Mouse (Mus musculus) G1E-ER4 (cell line): ENCODE measurements around the gene Adh7. TPM values are rescaled to one million over a fixed set of nuclear protein-coding genes. Genes with fewer than 3 reads are reported as not detected.

ENCODE experiments used
- GATA1 ChIP-seq: IDR thresholded peaks from one replicate; pipeline ENCODE4 v1.8.0; 2012; ENCODE audit warnings: low read length, inconsistent platforms
- polyA plus RNA-seq: library from polyadenylated mRNA; stranded (reverse); fragments of >175 nt; gene quantifications from 2 replicates; pipeline ENCODE4 v1.2.3, GENCODE M21; 2012

Gene Adh7
- polyA plus RNA-seq, 1 experiment = not detected

DNA sequence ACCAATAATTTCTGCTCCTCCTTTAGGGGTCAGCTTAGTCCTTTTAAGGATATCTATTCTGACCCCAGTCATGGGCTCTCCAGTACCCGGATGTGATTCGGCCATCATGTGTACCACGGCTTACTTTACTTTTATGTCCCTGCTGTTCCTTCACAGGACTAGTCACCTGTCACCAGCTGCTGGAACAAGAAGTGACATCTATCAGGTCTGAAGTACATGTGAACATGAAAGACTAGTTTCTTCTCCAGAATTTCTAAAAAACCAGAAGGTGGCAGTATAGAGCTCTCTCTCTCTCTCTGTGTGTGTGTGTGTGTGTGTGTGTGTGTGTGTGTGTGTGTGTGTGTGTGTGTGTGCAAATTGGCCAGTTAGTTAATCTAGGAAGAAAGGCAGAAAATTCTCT lies 22.9 kb downstream of the Adh7 start:
- no peak for TF ChIP-seq GATA1

DNA sequence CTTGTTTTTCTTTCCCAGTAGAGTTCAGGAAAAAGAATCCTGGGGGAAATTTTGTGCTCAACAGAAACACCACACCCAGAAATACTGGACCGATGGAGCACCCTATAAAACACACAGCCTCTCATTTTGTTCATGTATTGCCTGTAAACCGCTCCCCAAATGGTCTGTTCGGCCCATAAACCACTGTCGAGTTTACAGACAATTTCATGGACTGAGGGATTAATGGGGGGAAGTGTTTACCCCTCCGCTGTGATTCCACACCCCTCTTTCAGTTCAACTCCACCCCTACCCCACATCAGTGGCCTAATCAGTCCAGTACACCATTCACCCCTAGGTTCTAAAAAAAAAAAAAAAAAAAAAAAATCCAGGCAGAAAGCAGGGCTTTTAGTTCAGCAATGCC lies 23.4 kb downstream of the Adh7 start:
- no peak for TF ChIP-seq GATA1

DNA sequence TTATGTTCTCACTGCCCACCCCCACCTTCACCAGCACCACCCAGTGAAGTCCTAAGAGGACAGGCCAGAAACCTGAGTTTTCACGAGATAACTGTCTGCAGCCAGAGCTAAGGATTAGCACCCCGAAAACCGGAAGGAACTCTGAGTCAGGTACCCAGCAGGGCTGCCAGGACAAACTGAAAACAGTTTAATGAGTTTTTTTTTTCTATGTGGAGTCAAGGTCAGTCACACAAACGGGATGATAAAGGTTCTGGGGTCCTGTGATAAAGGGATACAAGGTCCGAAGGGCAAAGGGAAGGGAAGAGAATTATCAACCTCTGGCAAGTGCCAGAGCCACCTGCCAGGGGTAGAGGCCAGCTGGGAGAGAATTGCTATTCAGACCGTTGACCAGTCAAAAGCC lies 23.8 kb downstream of the Adh7 start:
- no peak for TF ChIP-seq GATA1

DNA sequence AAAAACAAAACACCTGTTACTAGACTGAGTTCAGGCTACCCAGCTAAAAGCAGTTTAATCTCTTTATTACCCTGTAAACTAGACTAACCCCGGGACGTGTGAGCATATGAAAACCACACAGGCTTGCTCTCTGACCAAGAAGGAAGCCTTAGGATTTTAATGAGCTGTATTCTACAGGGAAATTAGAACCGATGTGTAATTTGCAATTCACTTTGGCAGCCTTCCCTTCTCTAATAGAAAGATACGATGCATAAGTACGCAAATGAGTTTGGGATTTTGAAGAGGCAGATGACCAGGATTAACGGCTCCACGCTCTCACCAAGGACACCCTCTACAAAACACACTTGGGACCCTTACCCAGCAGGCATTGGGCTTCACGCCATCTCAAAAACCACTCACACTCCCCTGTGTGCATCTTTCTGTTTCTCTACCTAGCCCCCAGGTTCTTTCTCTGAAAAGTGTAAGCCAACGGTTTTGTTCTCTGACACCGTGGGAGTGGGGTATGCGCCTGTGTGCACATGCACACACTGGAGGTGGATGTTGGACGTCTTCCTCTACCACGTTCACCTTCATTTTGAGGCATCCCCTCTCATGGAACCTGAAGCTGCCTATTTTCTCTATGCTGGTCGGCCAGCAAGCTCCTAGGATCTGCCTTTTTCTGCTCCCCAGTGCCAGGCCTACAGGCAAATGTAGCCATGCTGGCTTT lies 24.6 kb downstream of the Adh7 start:
- no peak for TF ChIP-seq GATA1

DNA sequence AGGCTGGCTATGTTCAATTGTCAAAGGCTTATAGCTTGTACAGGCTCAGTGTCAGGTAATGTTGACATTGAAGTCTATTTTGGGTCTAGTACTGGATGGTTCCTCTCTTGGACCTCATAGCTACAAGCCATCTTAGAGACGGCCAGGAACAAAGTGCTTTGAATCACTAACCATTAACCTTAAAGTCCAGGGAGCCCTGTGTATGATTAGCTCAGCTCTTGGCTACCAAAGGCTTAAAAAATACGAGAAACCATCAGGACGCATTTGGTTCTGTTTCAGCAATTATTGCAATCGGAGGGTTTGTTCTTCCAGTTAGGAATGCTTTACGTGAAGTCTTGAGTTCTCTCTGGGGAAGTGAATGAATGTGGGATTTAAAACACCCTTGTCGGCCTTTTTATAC lies 25.4 kb downstream of the Adh7 start:
- TF ChIP-seq GATA1 = no peak

DNA sequence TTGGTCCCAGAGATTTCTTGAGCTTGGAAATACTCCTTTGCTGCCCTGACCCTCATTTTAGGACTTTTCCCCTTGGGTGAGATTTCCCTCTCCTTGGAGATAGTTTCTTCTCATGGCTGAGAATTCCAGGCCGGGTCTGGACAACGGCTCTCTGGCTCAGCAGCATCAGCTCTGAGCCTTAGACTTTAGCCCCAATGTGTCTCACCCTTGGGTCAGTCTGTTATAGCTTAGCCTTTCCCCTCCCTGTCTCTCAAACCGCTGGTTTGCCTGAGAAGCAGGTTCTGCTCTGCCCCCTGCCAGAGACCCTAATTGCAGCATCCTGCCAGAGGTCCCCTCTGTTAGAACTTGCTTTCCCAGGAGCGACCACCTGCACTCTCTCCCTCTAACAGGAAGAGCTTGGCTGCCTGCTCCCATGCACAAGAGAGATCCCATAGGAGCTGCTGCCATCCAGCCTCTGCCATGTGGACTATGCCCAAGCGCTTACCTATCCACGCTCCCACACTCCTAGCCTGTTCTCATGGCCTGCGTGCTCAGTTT lies 26.8 kb downstream of the Adh7 start:
- TF ChIP-seq GATA1 = no peak

DNA sequence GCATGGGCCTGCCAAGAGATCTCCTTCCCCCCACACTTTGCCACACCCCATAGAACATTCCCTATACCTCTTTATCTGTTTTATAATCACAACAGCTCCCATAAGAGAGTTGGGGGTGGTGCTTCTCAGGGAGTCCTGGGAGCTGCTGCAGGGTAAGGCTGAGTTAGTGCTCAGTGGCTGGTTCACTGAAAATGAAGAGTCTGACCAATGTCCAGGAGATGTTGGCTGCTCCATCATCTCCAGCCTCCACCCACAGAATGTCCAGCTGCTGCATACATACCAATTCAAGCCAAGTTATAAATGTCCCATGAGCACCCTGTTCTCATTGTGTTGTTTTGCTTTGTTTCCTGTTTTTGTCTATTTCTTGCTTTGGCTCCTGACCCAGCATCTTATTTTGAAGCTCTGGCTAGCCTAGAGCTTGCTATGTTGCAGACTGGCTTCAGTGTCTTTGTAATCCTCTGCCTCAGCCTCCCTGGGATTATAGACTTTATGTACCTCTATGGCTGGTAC lies 29.0 kb downstream of the Adh7 start:
- no peak for TF ChIP-seq GATA1

DNA sequence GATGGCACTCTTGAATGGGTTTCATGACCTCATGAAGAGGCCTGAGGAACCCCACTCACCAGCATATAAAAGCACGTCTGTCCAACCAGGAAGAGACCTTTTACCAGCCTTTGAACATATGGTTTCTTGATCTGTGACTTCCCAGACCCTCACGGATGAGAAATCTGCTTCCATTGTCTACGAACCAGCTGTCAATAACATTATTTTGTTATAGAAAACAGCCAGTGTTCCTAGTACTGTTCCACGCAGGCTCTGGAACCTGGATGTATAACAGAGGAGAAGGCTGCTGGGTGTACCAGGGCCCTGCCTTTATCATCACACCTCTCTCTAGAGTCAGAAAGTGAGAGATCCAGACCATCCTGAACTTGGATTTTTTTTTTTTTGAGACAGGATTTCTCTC lies 29.7 kb downstream of the Adh7 start:
- TF ChIP-seq GATA1 = no peak

DNA sequence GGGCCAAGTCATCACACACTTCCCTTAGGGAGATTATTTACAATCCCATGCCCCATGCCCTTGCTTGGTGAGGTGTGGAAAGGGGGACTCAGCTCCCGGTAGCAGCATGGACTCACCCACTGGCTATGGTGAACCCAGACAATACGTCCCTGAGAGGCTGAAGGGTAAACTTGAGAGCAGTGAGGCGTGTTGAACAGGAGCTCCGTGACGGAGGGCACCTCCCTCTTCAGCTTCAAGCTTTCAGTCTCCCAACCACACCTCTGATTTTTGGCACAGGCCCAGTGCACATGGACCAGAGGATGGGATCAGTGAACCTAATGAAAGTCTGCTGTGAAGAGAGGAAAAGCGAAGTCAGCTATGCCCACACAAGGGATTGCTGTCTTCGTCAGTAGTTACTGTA lies 30.5 kb downstream of the Adh7 start:
- no peak for TF ChIP-seq GATA1

DNA sequence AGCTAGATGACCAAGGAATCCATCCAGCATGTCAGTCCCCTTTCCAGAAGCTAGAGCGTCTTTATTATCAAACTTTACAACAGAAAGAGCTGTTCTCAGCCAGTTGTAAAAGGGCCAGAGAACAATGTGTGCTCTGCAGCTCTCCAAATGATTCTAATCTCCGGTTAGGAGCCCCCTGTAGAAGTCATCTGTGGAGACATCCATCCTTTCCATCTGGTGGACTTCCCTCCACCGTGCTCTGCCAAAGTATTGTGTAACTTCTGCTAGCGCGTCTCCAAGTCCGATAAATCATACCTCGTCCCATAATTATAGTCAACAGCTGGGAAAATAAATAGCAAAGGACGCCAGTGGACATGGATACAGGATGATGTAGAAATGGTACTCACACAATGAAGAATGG lies 31.2 kb downstream of the Adh7 start:
- TF ChIP-seq GATA1 = no peak

DNA sequence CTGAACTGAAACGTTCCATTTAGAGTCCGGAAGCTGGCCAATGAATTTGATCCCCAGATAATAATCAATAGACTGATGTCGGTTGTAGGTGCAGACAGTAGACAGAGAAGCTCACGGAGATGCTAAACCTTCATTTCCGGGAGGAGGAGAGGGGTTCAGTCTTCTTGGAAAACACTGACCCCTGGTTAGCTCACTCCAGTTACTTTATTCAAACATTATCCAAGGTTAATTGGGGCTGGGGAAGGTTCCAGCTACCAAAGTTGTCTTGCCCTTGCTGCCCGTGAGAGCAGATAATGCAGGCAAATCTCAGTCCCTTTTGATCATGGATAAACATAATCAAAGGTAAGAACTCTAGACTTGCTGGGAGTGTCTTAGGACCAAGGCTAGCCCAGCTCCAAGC lies 33.6 kb downstream of the Adh7 start:
- TF ChIP-seq GATA1 = no peak

DNA sequence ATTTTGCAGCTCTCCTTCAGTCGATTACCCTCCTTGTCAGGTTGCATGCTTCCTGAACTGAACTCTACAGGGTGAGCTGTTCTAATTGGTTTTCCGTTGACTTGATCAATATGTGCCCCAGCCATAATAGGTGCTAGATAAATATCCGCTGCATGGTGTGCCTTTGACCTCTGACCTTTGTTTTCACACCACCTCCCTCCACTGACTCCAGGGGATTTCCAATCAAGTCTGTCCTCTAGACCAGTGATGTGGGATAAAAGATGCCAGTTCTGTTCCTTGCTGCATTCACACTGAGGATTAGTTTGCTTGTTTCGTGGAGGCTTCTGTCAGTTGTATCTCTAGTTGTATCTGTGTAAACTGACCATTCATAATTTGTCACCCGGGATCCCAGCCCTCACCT lies 36.6 kb downstream of the Adh7 start:
- TF ChIP-seq GATA1 = no peak

DNA sequence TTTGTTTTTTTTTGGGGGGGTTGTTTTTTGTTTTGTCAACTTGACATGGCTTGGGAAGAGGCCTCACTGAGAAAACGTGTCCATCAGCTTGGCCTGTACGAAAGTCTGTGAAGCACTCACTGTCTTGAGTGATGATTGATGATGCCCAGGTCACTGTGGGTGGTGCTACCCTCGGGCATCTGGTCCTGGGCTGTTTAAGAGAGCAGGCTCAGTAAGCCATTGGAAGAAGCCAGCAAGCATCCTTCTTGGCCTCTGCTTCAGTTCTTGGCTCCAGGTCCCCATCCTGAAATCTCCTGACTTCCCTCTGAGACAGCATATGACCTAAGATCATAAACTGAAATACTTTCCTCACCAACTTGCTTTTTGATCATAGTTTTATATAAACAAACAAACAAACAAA lies 37.8 kb downstream of the Adh7 start:
- TF ChIP-seq GATA1 = no peak

DNA sequence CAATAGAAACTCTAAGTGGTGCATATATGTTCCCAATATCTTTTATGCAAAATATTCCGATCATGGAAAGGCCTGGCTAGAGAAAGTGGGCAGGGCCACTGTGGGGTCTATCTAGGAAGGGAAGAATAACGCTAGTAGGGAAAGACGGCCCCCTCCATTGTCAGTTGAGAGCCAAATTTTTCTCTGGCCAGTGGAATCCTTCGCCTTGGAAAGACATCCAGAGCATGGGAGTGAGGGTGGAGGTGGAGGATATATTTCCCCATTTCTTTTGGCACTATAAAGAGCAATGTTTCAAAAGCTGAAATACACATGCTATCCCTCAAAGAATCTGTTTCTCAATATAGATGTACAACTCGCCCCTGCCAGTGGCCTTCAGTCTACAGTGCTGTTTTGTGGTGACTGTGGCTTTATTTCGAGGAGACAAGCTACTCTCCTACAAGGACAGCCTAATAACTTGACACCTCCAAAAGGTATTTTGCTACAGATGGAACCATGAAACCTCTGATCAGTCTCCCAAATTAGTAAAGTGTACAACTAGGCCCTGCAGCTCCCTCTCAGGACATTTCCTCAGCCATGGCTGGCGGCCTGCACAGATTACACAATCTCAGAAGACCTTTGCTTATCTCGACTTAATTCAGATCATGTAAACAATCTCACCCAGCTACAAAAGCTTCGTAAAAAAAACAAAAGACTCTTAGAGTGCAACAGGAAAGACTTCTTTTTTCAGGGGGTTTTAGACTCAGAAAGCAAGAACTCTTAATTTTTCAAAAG lies 38.4 kb downstream of the Adh7 start:
- no peak for TF ChIP-seq GATA1

DNA sequence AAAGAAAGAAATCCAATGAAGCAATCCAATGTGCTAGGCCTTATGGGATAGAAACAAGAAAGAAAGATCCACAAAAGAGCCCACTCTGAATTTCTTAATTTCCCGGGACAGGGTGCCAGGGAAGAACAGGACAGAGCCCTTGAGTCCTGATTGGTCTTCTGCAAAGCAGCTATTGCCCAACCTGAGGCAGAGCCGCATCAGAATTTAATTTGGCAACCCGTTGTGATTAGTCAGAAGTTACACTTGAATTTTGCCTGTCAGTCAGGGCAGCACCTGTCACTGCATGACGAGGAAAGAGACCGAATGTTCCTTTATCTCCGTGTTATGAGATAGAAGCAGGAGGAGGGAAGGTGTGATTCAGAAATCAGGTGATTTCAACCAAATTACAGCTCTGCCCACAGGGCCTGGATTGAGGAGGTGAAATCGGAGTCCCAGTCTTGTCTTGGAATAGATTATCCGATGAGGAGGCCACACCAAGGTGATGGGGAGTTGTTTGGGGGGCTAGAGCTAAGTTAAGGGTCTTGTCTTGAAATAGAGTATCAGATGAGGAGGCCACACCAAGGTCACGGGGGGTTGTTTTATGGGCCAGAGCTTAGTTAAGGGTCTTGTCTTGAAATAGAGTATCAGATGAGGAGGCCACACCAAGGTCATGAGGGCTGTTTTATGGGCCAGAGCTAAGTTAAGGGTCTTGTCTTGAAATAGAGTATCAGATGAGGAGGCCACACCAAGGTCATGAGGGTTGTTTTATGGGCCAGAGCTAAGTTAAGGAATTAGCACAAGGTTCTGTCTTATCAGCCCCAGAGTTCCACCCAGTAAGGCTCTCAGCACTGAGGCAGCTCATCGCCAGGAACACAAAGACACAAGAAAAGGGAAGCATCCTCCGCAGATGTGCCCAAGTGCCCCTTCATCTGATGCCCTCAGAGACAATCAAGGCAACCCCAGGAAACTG lies 43.4 kb downstream of the Adh7 start, which contains the start of gene Adh1:
Gene Adh1, plus strand, starts transcription at position 271 of the 949 bp plus-strand sequence.
- no peak for TF ChIP-seq GATA1
